Mouse (Mus musculus) urinary bladder, adult 18-20 months (tissue): ENCODE data around the gene Samd1.

ENCODE experiments used
- DNase-seq, 2 experiments: peaks; one replicate each; pipeline ENCODE4 v3.0.0; 2022; ENCODE audit warnings: low spot score in 2 of 2, mixed read lengths in 2 of 2

Gene Samd1

GRCm38 (mm10) chr8:83997511-83998141 lies at the start of gene Samd1:
Samd1 (plus strand) TSS chr8:83997672.
- DNase-seq: peak in 1 of 2 experiments; percentile 39

GRCm38 (mm10) chr8:83954749-83955105 lies 42.7 kb upstream of the Samd1 start:
- no peak for DNase-seq

GRCm38 (mm10) chr8:83955106-83955957 lies 42.1 kb upstream of the Samd1 start, which contains the start of the genes Gm10644 and Asf1b:
Gm10644 (minus strand) TSS chr8:83955205.
Asf1b (plus strand) TSS chr8:83955507.
- peak; percentile 85 to 96 for DNase-seq

GRCm38 (mm10) chr8:83955958-83956218 lies 41.6 kb upstream of the Samd1 start:
- DNase-seq: no peak

- DNase-seq: no peak
These were observed 40.7 kb upstream of the Samd1 start for GRCm38 (mm10) chr8:83956789-83957188.

- DNase-seq: no peak
These were observed 33.3 kb upstream of the Samd1 start for GRCm38 (mm10) chr8:83964015-83964765.

GRCm38 (mm10) chr8:83967701-83968100 lies 29.8 kb upstream of the Samd1 start:
- no peak for DNase-seq

- no peak for DNase-seq
These were observed 26.4 kb upstream of the Samd1 start for GRCm38 (mm10) chr8:83971121-83971520.

GRCm38 (mm10) chr8:83971661-83972060 lies 25.8 kb upstream of the Samd1 start:
- DNase-seq: no peak

GRCm38 (mm10) chr8:83972150-83973120 lies 25.0 kb upstream of the Samd1 start, which contains the start of gene Prkaca:
Prkaca (plus strand) TSS chr8:83972993.
- DNase-seq: peak; percentile 86 to 98

GRCm38 (mm10) chr8:83973161-83974031 lies 24.1 kb upstream of the Samd1 start:
- DNase-seq: no peak

- no peak for DNase-seq
These were observed 23.0 kb upstream of the Samd1 start for GRCm38 (mm10) chr8:83974521-83974920.

GRCm38 (mm10) chr8:83976101-83976630 lies 21.3 kb upstream of the Samd1 start:
- no peak for DNase-seq

- DNase-seq: no peak
These were observed 20.6 kb upstream of the Samd1 start for GRCm38 (mm10) chr8:83976779-83977350.

- DNase-seq: no peak
These were observed 19.8 kb upstream of the Samd1 start for GRCm38 (mm10) chr8:83977646-83978045.

GRCm38 (mm10) chr8:83978200-83978599 lies 19.3 kb upstream of the Samd1 start:
- DNase-seq: no peak

GRCm38 (mm10) chr8:83980250-83980649 lies 17.2 kb upstream of the Samd1 start:
- DNase-seq: no peak

- no peak for DNase-seq
These were observed 16.6 kb upstream of the Samd1 start for GRCm38 (mm10) chr8:83980845-83981244.

- DNase-seq: no peak
These were observed 15.9 kb upstream of the Samd1 start for GRCm38 (mm10) chr8:83981533-83981932.

- no peak for DNase-seq
These were observed 15.0 kb upstream of the Samd1 start for GRCm38 (mm10) chr8:83982449-83982848.
